Mouse (Mus musculus) C2C12 (cell line): ENCODE measurements around the gene Tbc1d16.

ENCODE experiments used
- CEBPB ChIP-seq: IDR thresholded peaks from one replicate; pipeline ENCODE4 v1.6.1; 2011; ENCODE audit warnings: low read depth, mild to moderate bottlenecking, control low read depth, moderate library complexity
- CTCF ChIP-seq: IDR thresholded peaks from one replicate; pipeline ENCODE4 v1.5.1; 2011; ENCODE audit not compliant: control insufficient read depth, insufficient read depth, insufficient read length
- FOSL1 ChIP-seq: IDR thresholded peaks from one replicate; pipeline ENCODE4 v1.8.0; 2011; ENCODE audit warnings: mild to moderate bottlenecking, low read length; ENCODE audit not compliant: poor library complexity, insufficient read depth, severe bottlenecking
- MAX ChIP-seq: IDR thresholded peaks from one replicate; pipeline ENCODE4 v1.6.1; 2011; ENCODE audit warnings: mild to moderate bottlenecking, control low read depth
- MYOD1 ChIP-seq: IDR thresholded peaks from one replicate; pipeline ENCODE4 v1.6.1; 2011; ENCODE audit warnings: low read depth; ENCODE audit not compliant: control insufficient read depth, insufficient read length
- MYOG ChIP-seq: IDR thresholded peaks from one replicate; pipeline ENCODE4 v1.6.1; 2011; ENCODE audit not compliant: control insufficient read depth, insufficient read length; ENCODE audit errors: extremely low read depth
- USF1 ChIP-seq: IDR thresholded peaks from one replicate; pipeline ENCODE4 v1.6.1; 2011; ENCODE audit warnings: low read depth, mild to moderate bottlenecking, control low read depth, moderate library complexity

- TF ChIP-seq CTCF (no peak), MAX (no peak), MYOD1 (no peak), CEBPB (no peak), MYOG (no peak), USF1 (no peak), FOSL1 (no peak)
These were observed 71.6 kb downstream of the Tbc1d16 start for GRCm38 (mm10) chr11:119156481-119157254.
